Mouse (Mus musculus): ENCODE measurements around the gene Smok2a.
"Not testable (repeated sequence)": the region's sequence is repeated elsewhere in the genome, so short reads cannot be mapped to it uniquely, and the experiment has no call there.

DNA sequence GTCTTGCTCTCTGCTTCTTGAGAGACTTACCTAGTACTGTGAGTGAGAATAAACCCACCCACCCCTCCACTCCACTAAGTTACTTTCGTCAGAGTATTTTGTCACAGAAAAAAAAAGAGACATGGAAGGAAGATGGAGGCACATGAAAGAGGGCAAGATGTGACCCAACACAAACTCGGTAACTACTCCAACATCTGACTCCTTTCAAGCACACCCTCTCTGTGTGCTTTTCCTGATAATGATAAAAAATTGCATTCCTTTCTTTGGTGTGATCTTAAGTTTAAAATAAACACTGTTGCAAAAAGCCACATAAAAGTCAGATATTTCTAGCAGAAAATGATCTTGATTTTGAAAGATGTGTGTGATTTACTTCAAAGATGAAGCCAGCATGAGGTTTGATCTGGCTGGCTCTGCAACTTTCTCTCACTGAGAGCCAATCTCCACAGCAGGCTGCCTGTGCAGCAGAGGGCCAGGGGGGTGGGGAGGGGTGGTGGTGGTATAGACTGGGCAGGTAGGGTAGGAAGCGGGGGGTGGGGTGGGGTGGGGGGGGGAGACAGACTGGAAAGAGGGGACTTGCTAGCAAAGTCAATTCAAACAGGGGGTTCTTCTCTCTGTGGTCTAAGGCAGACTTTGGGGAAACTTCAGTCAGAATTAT lies 18.4 kb upstream of the Smok2a start:
- TF ChIP-seq CTCF, POLR2A (IDR thresholded peaks at IDR 0.05; ENCODE audit: extremely low read depth, insufficient read depth, low read length): not testable (repeated sequence)

Measured in cortical plate, adult 2 months (tissue).